Mouse (Mus musculus): ENCODE data around the gene Ndufa4l2. TPM values are rescaled to one million over a fixed set of nuclear protein-coding genes. Genes with fewer than 3 reads are reported as not detected.

Ndufa4l2 gene
- total RNA-seq, 4 experiments from 2014 or later, result 2.9 to 4.4 (median 3.6) TPM

GRCm38 (mm10) chr10:127509837-127510701 is 4.7 kb upstream of the Ndufa4l2 start:
- DNase-seq (ENCODE audit: low spot score in 2 of 2), result no peak

- no peak for DNase-seq (ENCODE audit: low spot score in 2 of 2)
Measured at GRCm38 (mm10) chr10:127510895-127511617, 3.7 kb upstream of the Ndufa4l2 start.

DNA sequence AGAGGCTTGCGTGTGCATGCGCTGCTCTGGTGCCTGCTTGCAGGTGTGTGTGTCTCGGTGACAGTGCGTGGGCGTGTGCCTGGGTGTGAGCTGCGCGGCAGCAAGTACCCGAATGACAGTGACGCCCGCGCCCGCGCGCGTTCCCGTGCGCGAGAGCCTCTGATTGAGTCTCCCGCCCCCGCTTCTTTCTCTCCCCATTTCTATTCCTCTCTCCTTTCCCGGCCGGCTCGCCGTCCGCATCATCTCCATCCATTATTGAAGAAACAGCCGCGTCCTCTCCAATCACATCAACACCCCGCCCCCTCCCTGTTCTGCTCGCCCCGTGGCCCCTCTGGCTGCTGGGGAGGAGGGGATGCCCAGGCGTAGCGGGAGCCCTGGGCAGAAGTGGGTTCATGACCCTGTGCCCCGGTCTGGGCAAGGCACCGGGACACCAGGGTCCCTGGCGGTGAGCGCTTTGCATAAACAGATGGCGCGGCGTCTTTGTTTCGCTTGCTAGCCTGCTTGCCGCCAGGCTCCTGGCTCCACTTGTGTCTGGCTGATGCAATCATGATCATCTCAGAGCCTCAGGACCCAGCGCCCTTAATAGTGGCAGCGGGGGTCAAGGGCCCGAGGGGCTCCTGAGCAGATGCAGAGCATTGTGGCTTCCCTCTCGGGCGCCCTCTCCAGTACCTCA is 3.0 kb upstream of the Ndufa4l2 start:
- peak; percentile 82 to 86 for DNase-seq (ENCODE audit: low spot score in 2 of 2)

DNA sequence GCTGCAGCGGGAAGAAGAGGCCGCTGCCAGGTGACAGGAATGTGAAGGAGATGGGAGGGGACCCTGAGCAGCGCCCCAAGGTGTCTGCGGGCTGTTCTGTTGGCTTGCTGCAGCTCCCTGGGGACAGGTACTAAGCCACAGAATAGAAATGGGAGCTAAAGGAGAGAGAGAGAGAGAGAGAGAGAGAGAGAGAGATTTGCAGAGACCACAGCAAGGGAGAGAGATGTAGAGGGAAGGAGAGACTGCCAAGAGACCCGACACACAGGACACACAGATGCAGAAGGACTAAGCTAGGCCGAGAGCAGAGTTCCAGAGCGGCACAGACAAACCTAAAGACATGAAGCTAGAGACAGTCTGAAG is 2.5 kb upstream of the Ndufa4l2 start:
- DNase-seq (ENCODE audit: low spot score in 2 of 2), result no peak

DNA sequence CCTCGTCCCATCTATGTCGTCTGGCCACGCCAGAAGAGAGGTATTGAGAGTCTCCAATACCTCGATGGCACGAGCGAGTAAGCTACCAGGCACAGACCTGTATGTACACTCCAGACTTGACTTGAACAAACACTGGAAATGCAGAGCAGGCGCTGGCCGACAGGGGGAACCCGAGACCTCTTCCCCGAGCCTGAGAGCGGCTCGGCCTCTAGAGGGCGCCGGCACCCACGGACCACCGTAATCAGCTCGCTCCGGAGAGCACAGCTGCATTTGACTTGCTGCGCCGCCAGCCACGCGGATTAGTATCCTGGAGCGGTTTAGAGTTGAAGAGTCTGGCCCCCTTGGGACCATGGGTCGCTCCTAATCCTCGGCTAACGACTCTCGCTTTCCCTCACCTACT is 2.0 kb upstream of the Ndufa4l2 start:
- peak; percentile 88 to 97 for DNase-seq (ENCODE audit: low spot score in 2 of 2)

DNA sequence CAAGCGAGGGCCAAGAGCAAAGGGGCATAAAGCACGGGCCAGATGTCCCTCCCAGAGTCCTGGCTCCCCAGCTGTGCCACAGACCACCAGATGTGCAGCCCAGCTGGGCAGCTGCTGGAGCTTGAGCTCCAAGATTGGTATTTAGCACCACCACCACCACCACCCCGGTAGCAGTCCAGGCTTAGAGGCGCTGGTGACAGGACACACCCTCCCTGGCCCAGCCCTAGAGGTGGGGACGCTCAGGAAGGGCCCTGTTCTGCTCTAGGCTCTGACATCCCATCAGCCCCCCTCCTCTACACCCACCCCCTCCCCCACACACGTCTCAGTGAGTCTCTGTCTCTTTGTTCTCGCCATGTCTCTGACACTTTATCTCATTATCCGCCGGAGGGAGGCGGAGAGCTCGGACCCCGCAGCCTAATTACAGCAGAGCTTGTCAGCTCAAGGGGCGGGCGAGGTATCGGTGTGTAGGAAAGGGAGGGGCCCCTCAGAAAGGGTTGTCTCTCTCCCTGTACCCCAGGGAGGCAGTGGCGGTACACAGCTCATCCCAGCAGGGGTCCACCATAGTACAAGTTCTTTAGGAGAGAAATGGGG is 1.2 kb upstream of the Ndufa4l2 start:
- no peak for DNase-seq (ENCODE audit: low spot score in 2 of 2)

DNA sequence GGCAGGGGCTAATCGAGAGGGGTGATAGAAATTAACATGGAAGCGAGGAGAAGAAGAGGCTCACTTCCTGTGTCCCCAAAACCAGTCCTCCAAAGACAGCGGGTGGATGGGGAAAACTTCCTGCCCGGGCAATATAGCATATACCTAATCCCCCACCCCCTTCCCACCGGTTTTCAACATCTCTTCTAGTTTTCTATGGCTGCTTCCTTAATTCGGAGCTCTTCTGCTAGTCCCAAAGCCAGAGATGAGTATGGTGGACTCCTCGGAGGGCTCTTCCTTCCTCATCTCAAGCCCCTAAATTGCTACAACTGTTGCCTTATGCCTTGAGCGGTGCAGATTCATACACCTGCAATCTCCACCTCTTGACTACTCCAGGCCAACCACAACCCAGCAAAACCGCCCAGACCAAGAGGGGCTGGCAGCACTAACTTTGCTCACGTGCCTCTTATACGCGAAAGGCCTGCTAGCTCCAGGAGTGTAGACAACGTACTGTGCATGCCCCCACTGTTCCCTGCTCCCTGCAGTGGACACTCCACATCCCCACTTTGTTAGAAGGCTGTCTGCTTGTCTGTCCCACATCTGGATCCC is 562 bp upstream of the Ndufa4l2 start:
- DNase-seq (ENCODE audit: low spot score in 2 of 2), result no peak

- DNase-seq (ENCODE audit: low spot score in 2 of 2), result no peak
Measured at GRCm38 (mm10) chr10:127515271-127515982, 660 bp downstream of the Ndufa4l2 start.

- no peak for DNase-seq (ENCODE audit: low spot score in 2 of 2)
Measured at GRCm38 (mm10) chr10:127515983-127516459, 1.3 kb downstream of the Ndufa4l2 start.

- DNase-seq (ENCODE audit: low spot score in 2 of 2), result no peak
Measured at GRCm38 (mm10) chr10:127516576-127517260, 2.0 kb downstream of the Ndufa4l2 start.

- DNase-seq (ENCODE audit: low spot score in 2 of 2), result no peak
Measured at GRCm38 (mm10) chr10:127517941-127518340, 3.2 kb downstream of the Ndufa4l2 start.

DNA sequence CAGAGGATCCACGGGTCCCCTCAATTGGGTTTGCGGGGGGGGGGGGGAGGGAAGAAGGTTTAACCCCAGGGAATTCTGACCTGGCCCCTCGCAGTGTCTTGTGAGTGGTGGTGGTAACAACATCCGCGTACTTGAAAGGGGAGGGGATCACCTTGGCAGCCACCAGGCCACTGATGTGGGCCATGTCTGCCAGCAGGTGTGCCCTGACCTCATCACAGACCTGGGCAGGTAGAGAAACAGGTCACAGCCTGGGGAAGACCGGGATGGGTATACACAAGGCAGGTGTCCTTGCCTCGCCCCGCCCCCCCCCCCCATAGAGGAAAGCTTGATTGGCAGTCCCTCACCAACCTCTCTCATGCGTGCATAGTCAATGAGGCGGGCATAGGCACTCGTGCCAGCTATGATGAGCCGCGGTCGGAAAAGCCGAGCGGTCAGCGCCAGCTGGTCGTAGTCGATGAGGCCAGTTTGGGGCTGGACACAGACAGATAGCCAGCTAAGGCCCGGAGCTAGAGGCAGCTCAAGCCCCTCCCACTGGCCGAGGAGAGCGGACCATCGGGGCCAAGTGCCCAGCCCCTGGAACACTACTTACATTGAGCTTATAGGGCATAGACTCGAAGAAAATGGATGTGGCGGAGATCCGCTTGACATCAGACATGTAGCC is 4.4 kb downstream of the Ndufa4l2 start:
- DNase-seq (ENCODE audit: low spot score in 2 of 2), result no peak

- no peak for DNase-seq (ENCODE audit: low spot score in 2 of 2)
Measured at GRCm38 (mm10) chr10:127519903-127520713, 5.3 kb downstream of the Ndufa4l2 start.

- DNase-seq (ENCODE audit: low spot score in 2 of 2), result no peak
Measured at GRCm38 (mm10) chr10:127520714-127521357, 6.1 kb downstream of the Ndufa4l2 start.

GRCm38 (mm10) chr10:127521611-127522080 is 6.9 kb downstream of the Ndufa4l2 start:
- DNase-seq (ENCODE audit: low spot score in 2 of 2), result no peak

DNA sequence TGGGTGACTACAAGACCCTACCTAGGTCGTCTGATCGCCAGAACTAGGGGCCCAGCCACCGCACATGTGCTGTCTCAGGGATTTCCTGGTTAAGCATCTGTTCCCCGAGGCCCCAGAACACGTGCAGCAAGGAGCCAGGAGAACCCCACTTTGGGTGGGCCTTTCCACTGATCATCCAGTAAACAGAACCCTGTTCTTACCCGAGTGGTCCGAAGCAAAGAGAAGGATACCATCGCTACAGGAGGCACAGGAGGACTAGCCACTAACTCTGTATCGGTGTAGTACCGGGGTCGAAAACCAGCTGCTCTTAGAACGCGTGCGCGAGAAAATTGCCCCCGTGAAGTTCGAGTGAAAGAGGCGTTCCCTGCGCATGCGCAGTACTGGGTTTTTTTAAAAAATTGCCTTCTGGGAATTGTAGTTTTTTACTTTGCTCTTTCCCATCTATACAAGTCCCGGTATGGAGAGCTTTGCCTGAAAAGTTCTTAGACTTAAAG is 7.4 kb downstream of the Ndufa4l2 start, which contains the start of gene Shmt2:
Shmt2 (minus strand) TSS at position 357 of the 494 bp plus-strand sequence.
- peak; percentile 81 to 87 for DNase-seq (ENCODE audit: low spot score in 2 of 2)

GRCm38 (mm10) chr10:127524646-127525255 is 10.0 kb downstream of the Ndufa4l2 start:
- no peak for DNase-seq (ENCODE audit: low spot score in 2 of 2)
